Mouse (Mus musculus) heart, embryonic 11.5 days (tissue): Measurements from ENCODE around the gene Col1a2. TPM values are rescaled to one million over a fixed set of nuclear protein-coding genes. Genes with fewer than 3 reads are reported as not detected.

Experiments used
- ATAC-seq: fragments of 200-750 bp; cut with Nextera tagmentation; replicated peaks from 2 replicates; pipeline ENCODE4 v1.8.0; 2017; ENCODE audit warnings: moderate library complexity; ENCODE audit not compliant: insufficient number of reproducible peaks, low FRiP score, low TSS enrichment
- H3K27ac ChIP-seq: fragments of 300-500 bp; sonication (generic); 2 replicates; pipeline ENCODE4 v1.5.1; 2014; ENCODE audit warnings: mild to moderate bottlenecking, low read depth, low read length
- H3K27me3 ChIP-seq: fragments of 300-500 bp; sonication (generic); 2 replicates; pipeline ENCODE4 v1.6.1; 2014; ENCODE audit warnings: mild to moderate bottlenecking, low read length, mixed read lengths; ENCODE audit not compliant: control insufficient read depth, insufficient read depth
- H3K36me3 ChIP-seq: fragments of 300-500 bp; sonication (generic); 2 replicates; pipeline ENCODE4 v1.6.1; 2014; ENCODE audit warnings: mild to moderate bottlenecking, low read length, moderate library complexity, mixed read lengths; ENCODE audit not compliant: control insufficient read depth, insufficient read depth
- H3K4me1 ChIP-seq: fragments of 300-500 bp; sonication (generic); 2 replicates; pipeline ENCODE4 v1.6.1; 2014; ENCODE audit warnings: low read length; ENCODE audit not compliant: control insufficient read depth, insufficient read depth
- H3K4me2 ChIP-seq: fragments of 300-500 bp; sonication (generic); 2 replicates; pipeline ENCODE4 v1.6.1; 2014; ENCODE audit warnings: mild to moderate bottlenecking, moderate library complexity
- H3K4me3 ChIP-seq: fragments of 300-500 bp; sonication (generic); 2 replicates; pipeline ENCODE4 v1.5.1; 2014; ENCODE audit warnings: low read depth, low read length
- H3K9ac ChIP-seq: fragments of 300-500 bp; sonication (generic); 2 replicates; pipeline ENCODE4 v1.6.1; 2014; ENCODE audit warnings: mild to moderate bottlenecking, low read depth, low read length, moderate library complexity
- H3K9me3 ChIP-seq: fragments of 300-500 bp; sonication (generic); replicated peaks from 2 replicates; pipeline ENCODE4 v1.6.1; 2016; ENCODE audit warnings: low read length; ENCODE audit not compliant: control insufficient read depth
- WGBS: fragments of 180-500 bp; shearing (Covaris S2); extraction: QIAGEN DNeasy Blood & Tissue Kit; methylation state at CpG from one replicate; pipeline ENCODE4 v1.1.7; 2014; ENCODE audit not compliant: insufficient replicate concordance; 5-methylcytosine and 5-hydroxymethylcytosine counted together
- polyA plus RNA-seq: library from polyadenylated mRNA; unstranded; fragments of >200 nt; fragmentation: Nextera tagmentation; extraction: Ambion mirVana; gene quantifications from 2 replicates; pipeline ENCODE4 v1.2.1, GENCODE M21; 2014

Gene Col1a2
- polyA plus RNA-seq, 1 experiment from 2014 or later, result 113 TPM

DNA sequence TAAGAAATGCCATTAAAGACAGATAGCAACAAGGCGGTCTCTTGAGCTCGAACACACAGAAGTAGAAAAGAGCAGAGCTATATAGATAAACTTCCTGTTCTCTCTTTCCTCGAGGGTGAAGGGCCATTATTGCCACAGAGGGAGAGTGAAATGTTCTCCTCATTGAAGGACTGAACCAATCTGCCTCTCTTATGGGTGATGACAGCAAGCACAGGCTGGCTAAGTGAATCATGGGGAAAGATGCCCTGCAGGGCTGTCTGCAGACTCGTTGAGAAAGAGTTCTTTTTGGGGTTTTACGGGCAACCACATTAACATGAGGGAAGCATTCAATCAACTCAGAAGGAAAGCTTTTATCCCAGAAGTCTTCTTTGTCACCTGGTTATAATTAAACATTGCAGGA is 75.0 kb downstream of the Col1a2 start:
- Histone ChIP-seq H3K4me1 (no peaks in the 10 kb centered on the region), H3K36me3 (no peaks in the 10 kb centered on the region), H3K9ac (no peak overlapping the region), H3K27me3 (no peaks in the 10 kb centered on the region), H3K4me2 (no peak overlapping the region), H3K4me3 (no peak overlapping the region), H3K27ac (no peak overlapping the region), H3K9me3 (no peaks in the 10 kb centered on the region)
- 40% methylated on average over 5 of the region's 5 CpGs for WGBS
- ATAC-seq, result no peak

GRCm38 (mm10) chr6:4583485-4583884 is 78.9 kb downstream of the Col1a2 start:
- no peak for ATAC-seq
- Histone ChIP-seq H3K9ac (no peak overlapping the region), H3K4me3 (no peak overlapping the region), H3K9me3 (no peaks in the 10 kb centered on the region), H3K4me1 (no peaks in the 10 kb centered on the region), H3K4me2 (no peak overlapping the region; the same call in 1 of the 2 replicates), H3K27ac (no peak overlapping the region), H3K27me3 (no peaks in the 10 kb centered on the region), H3K36me3 (no peaks in the 10 kb centered on the region)
- WGBS, result 48% methylated on average over 6 of the region's 6 CpGs

GRCm38 (mm10) chr6:4587946-4588345 is 83.3 kb downstream of the Col1a2 start:
- WGBS, result 77% methylated on average over 4 of the region's 4 CpGs
- H3K4me3 ChIP-seq, result no peak overlapping the region
- no peaks in the 10 kb centered on the region for H3K27me3 ChIP-seq
- H3K36me3 ChIP-seq, result no peaks in the 10 kb centered on the region
- H3K4me1 ChIP-seq, result no peaks in the 10 kb centered on the region
- no peak for ATAC-seq
- no peak overlapping the region for H3K9ac ChIP-seq
- no peak overlapping the region for H3K27ac ChIP-seq
- H3K4me2 ChIP-seq, result no peak overlapping the region
- no peaks in the 10 kb centered on the region for H3K9me3 ChIP-seq

GRCm38 (mm10) chr6:4588722-4589121 is 84.1 kb downstream of the Col1a2 start:
- no peak for ATAC-seq
- Histone ChIP-seq H3K4me3 (no peak overlapping the region), H3K36me3 (no peaks in the 10 kb centered on the region), H3K4me1 (no peaks in the 10 kb centered on the region), H3K4me2 (no peak overlapping the region), H3K27ac (no peak overlapping the region), H3K9me3 (no peaks in the 10 kb centered on the region), H3K27me3 (no peaks in the 10 kb centered on the region), H3K9ac (no peak overlapping the region)
- WGBS, result 86% methylated on average over 3 of the region's 3 CpGs

GRCm38 (mm10) chr6:4590089-4590488 is 85.5 kb downstream of the Col1a2 start:
- ATAC-seq, result no peak
- Histone ChIP-seq H3K4me3 (no peak overlapping the region), H3K27ac (no peak overlapping the region), H3K4me2 (no peak overlapping the region), H3K9ac (no peak overlapping the region), H3K36me3 (no peaks in the 10 kb centered on the region), H3K27me3 (no peaks in the 10 kb centered on the region), H3K4me1 (no peaks in the 10 kb centered on the region), H3K9me3 (no peaks in the 10 kb centered on the region)
- 78% methylated on average over 8 of the region's 8 CpGs for WGBS

Other genes with a start within 250 kb of the Col1a2 start
- 30.2 and 37.2 TPM in 2 replicates for gene Casd1, start 96.0 kb downstream of the Col1a2 start, polyA plus RNA-seq
- 52.7 and 56.2 TPM in 2 replicates for gene Sgce, start 242.4 kb downstream of the Col1a2 start, polyA plus RNA-seq
- 9.1 and 11.6 TPM in 2 replicates for gene Peg10, start 242.5 kb downstream of the Col1a2 start, polyA plus RNA-seq